Mouse (Mus musculus) megakaryocyte, embryonic 14.5 days (primary cell): ENCODE data around the gene Mmrn2.

Source experiments
- FLI1 ChIP-seq: IDR thresholded peaks from 2 replicates; pipeline ENCODE4 v1.6.1; 2012; ENCODE audit warnings: low read length, inconsistent platforms, mixed read lengths
- GATA1 ChIP-seq: IDR thresholded peaks from 3 replicates; pipeline ENCODE4 v1.6.1; 2012; ENCODE audit warnings: mixed read lengths, low read length, inconsistent platforms, borderline replicate concordance

DNA sequence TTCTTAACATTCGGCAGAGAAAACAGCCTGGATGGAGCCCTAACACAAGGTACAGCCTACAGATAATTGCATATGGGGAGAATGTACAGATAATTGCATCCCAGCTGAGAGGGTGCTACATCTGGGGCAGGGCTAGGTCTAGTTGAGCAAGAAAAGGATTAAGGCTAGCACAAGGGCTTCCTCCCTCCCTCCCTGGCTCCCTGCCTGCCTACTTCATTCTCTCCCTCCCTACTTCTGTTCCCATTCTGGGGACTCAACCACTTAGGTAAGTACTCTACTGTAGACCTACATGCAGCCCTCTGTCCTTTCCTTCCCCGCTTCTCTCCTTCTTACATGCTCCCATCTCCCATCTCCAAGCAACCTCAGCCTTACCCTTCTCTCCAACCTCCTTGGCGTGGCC is 21.9 kb upstream of the Mmrn2 start:
- no peak for TF ChIP-seq GATA1
- TF ChIP-seq FLI1, result no peak
